20 mouse cellular contexts compared by ENCODE assay signal in genomic region chr8:104411468-104411867, GRCm38 (mm10). TPM values are rescaled to one million over a fixed set of nuclear protein-coding genes. Genes with fewer than 3 reads are reported as not detected.
DNase-seq lines count a peak whose midpoint lies in the region; TF ChIP-seq lines count a peak whose summit lies in the region.
"Had no signal": no experiment of that assay in that cellular context is flagged by ENCODE, and none has a peak within 500 bp of the region (broad histone marks: within the 10 kb centered on the region; RNA-seq: fewer than 3 reads in every experiment).

No protein-coding gene starts in this region.

- peak overlapping the region; percentile 52 for H3K4me2 ChIP-seq in myocyte (ENCODE audit: low read depth)
- H3K4me2 ChIP-seq: embryonic facial prominence, embryonic 15.5 days; forebrain, embryonic 13.5 days; heart, embryonic 11.5 days; kidney, embryonic 15.5 days; limb, embryonic 15.5 days had no signal

- H3K27ac ChIP-seq in thymus, adult 2 months (ENCODE audit: control insufficient read depth, insufficient read depth, low read length): no peak overlapping the region
- H3K27ac ChIP-seq: embryonic facial prominence, embryonic 15.5 days; forebrain, embryonic 13.5 days; kidney, embryonic 15.5 days; limb, embryonic 15.5 days; macrophage had no signal

- H3K36me3 ChIP-seq in myocyte (ENCODE audit: control insufficient read depth, insufficient read depth): no peaks in the 10 kb centered on the region
- no peaks in the 10 kb centered on the region for H3K36me3 ChIP-seq in thymus, adult 2 months (ENCODE audit: control insufficient read depth, insufficient read depth, low read length)
- H3K36me3 ChIP-seq: embryonic facial prominence, embryonic 15.5 days; limb, embryonic 15.5 days had no signal

- no peaks in the 10 kb centered on the region for H3K79me2 ChIP-seq in myocyte (ENCODE audit: control insufficient read depth, insufficient read depth)

- TF ChIP-seq CTCF in thymus, adult 2 months (IDR thresholded peaks at IDR 0.05; ENCODE audit: borderline replicate concordance, control insufficient read depth, extremely low read depth, insufficient read depth, low read length, poor library complexity): no peak

- no peaks in the 10 kb centered on the region for H3K27me3 ChIP-seq in myocyte (ENCODE audit: control insufficient read depth, insufficient read depth, insufficient read length)
- H3K27me3 ChIP-seq in thymus, adult 2 months (ENCODE audit: control insufficient read depth, insufficient read depth, low read length): no peaks in the 10 kb centered on the region
- H3K27me3 ChIP-seq: embryonic facial prominence, embryonic 15.5 days; forebrain, embryonic 13.5 days; kidney, embryonic 15.5 days; limb, embryonic 15.5 days had no signal

- WGBS in thymus, adult 2 months: 92% methylated on average over 3 of the region's 3 CpGs

- no peak for TF ChIP-seq POLR2A in myocyte (IDR thresholded peaks at IDR 0.05; ENCODE audit: insufficient read length, low read depth)
- no peak for TF ChIP-seq POLR2A in thymus, adult 2 months (IDR thresholded peaks at IDR 0.05; ENCODE audit: control insufficient read depth, extremely low read depth, insufficient read depth, low read length, poor library complexity)

- H3ac ChIP-seq in myocyte (ENCODE audit: control insufficient read depth, insufficient read length): no peak overlapping the region

- intact Hi-C loops in left cerebral cortex, postnatal 4 days (cut with DNase I): no loop called here

- H3K4me1 ChIP-seq in thymus, adult 2 months (replicated peaks; ENCODE audit: control insufficient read depth, insufficient read depth, low read length): no peaks in the 10 kb centered on the region

- DNase-seq in left cerebral cortex, adult 11 months (ENCODE audit: low spot score): peak; percentile 63
- DNase-seq in left cerebral cortex, postnatal 4 days: no peak
- DNase-seq in frontal cortex, postnatal 36 days (ENCODE audit: low spot score in 2 of 2): peak; percentile 52 to 93
- no peak for DNase-seq in thymus, postnatal 25 days
- DNase-seq in thymus, adult 2 months: no peak
- DNase-seq in adipocyte (ENCODE audit: low spot score): no peak
- DNase-seq: adrenal gland, adult 2 months; cerebellum, adult 18-20 months; gastrocnemius, postnatal 14 days; heart, postnatal 36 days; liver, postnatal 0 days; midbrain, embryonic 14.5 days; thymus, postnatal 14 days had no signal

- no peak overlapping the region for H3K4me3 ChIP-seq in myocyte
- H3K4me3 ChIP-seq in thymus, adult 2 months (ENCODE audit: control insufficient read depth, insufficient read depth, low read length): no peak overlapping the region
- H3K4me3 ChIP-seq: embryonic facial prominence, embryonic 15.5 days; forebrain, embryonic 13.5 days; kidney, embryonic 15.5 days; limb, embryonic 15.5 days had no signal

TF ChIP-seq in myocyte, 11 proteins besides CTCF, POLR2A, EP300 and RAD21:
- TF ChIP-seq CEBPB (IDR thresholded peaks at IDR 0.05; ENCODE audit: insufficient read depth, poor library complexity, severe bottlenecking): no peak
- TF ChIP-seq E2F4 (IDR thresholded peaks at IDR 0.05; ENCODE audit: insufficient read depth): no peak
- TF ChIP-seq MAX (IDR thresholded peaks at IDR 0.05; ENCODE audit: low read depth): no peak
- TF ChIP-seq USF1 (IDR thresholded peaks at IDR 0.05; ENCODE audit: low read depth): no peak
- no peak for TF ChIP-seq SRF (IDR thresholded peaks at IDR 0.05; ENCODE audit: control insufficient read depth, insufficient read length, low read depth)
- no peak for TF ChIP-seq MYOG (IDR thresholded peaks at IDR 0.05; ENCODE audit: control insufficient read depth in 1 of 3, insufficient read depth in 1 of 3, insufficient read length in 2 of 3, low read depth in 2 of 3)
- TF ChIP-seq TCF3 (IDR thresholded peaks at IDR 0.05; ENCODE audit: insufficient read length, low read depth): no peak
- no peak for TF ChIP-seq MYOD1 (IDR thresholded peaks at IDR 0.05; ENCODE audit: control insufficient read depth in 1 of 3, insufficient read length in 2 of 3, low read depth in 2 of 3)
- TF ChIP-seq POLR2AphosphoS2 (IDR thresholded peaks at IDR 0.05; ENCODE audit: insufficient read length, low read depth): no peak
- no peak for TF ChIP-seq TCF12 (IDR thresholded peaks at IDR 0.05; ENCODE audit: insufficient read depth, poor library complexity, severe bottlenecking)
- no peak for TF ChIP-seq REST (IDR thresholded peaks at IDR 0.05; ENCODE audit: insufficient read depth, insufficient read length)

RNA-seq across cellular contexts. Expression of gene Cmtm4, which starts 15.9 kb away (rescaled TPM):
- total RNA-seq in left cerebral cortex, postnatal 4 days (2021): 10 to 100 TPM; 47.2 to 48.3 TPM
- 5.5 TPM for polyA plus RNA-seq in myocyte (2012; fragmentation: generic; extraction: Trizol)
- polyA plus RNA-seq in thymus, adult 2 months (2012; rRNA removed): 7.8 and 8.4 TPM in 2 replicates

RNA-seq across cellular contexts. Expression of gene Dync1li2, which starts 31.4 kb away (rescaled TPM):
- total RNA-seq in left cerebral cortex, postnatal 4 days (2021): 100 to 1,000 TPM; 168 to 169 TPM
- 45.0 TPM for polyA plus RNA-seq in myocyte (2012; fragmentation: generic; extraction: Trizol)
- 15.6 and 16.1 TPM in 2 replicates for polyA plus RNA-seq in thymus, adult 2 months (2012; rRNA removed)

Comparison
In these comparisons a context has a peak if more than half of its experiments do, and no peak if none do; other contexts are left out.
1. DNase-seq: peak in left cerebral cortex, adult 11 months (single experiment) and frontal cortex, postnatal 36 days (2 of 2); none in left cerebral cortex, postnatal 4 days (single experiment), thymus, postnatal 25 days (single experiment), thymus, adult 2 months (single experiment) and adipocyte (single experiment).